Mouse (Mus musculus) midbrain, embryonic 10.5 days (tissue): ENCODE measurements around the gene Snap47. TPM values are rescaled to one million over a fixed set of nuclear protein-coding genes. Genes with fewer than 3 reads are reported as not detected.

Experiments used
- DNase-seq: peaks from one replicate; pipeline ENCODE4 v3.0.0-alpha.2; 2017; ENCODE audit warnings: low spot score
- H3K27ac ChIP-seq: fragments of 300-500 bp; sonication (generic); replicated peaks from 2 replicates; pipeline ENCODE4 v1.5.1; 2016; ENCODE audit warnings: mild to moderate bottlenecking
- H3K27me3 ChIP-seq: fragments of 300-500 bp; sonication (generic); 2 replicates; pipeline ENCODE4 v1.6.1; 2016; ENCODE audit warnings: low read depth, mild to moderate bottlenecking; ENCODE audit not compliant: poor library complexity, severe bottlenecking
- H3K36me3 ChIP-seq: fragments of 300-500 bp; sonication (generic); 2 replicates; pipeline ENCODE4 v1.6.1; 2016; ENCODE audit warnings: mild to moderate bottlenecking, moderate library complexity
- H3K4me1 ChIP-seq: fragments of 300-500 bp; sonication (generic); 2 replicates; pipeline ENCODE4 v1.6.1; 2016
- H3K4me3 ChIP-seq: fragments of 300-500 bp; sonication (generic); 2 replicates; pipeline ENCODE4 v1.5.1; 2016; ENCODE audit warnings: mild to moderate bottlenecking, moderate library complexity
- H3K9me3 ChIP-seq: fragments of 300-500 bp; sonication (generic); replicated peaks from 2 replicates; pipeline ENCODE4 v1.6.1; 2016; ENCODE audit warnings: mild to moderate bottlenecking
- WGBS: fragments of 180-500 bp; shearing (Covaris S2); methylation state at CpG from one replicate; pipeline ENCODE4 v1.1.7; 2016; 5-methylcytosine and 5-hydroxymethylcytosine counted together
- polyA plus RNA-seq: library from polyadenylated mRNA; unstranded; fragments of >200 nt; fragmentation: Nextera tagmentation; extraction: Ambion mirVana; gene quantifications from 2 replicates; pipeline ENCODE4 v1.2.1, GENCODE M21; 2016

The Snap47 gene
- polyA plus RNA-seq: 108 and 127 TPM in 2 replicates

- Histone ChIP-seq H3K4me1 (peaks cover 28% of the 10 kb centered on the region), H3K27ac (peak within 1 kb of the TSS; percentile 92), H3K27me3 (no peaks in the 10 kb centered on the region), H3K9me3 (no peaks in the 10 kb centered on the region), H3K4me3 (peak within 1 kb of the TSS; percentile 66), H3K36me3 (peaks cover 47% of the 10 kb centered on the region)
- no peak for DNase-seq
- 84% methylated on average over 4 of the region's 4 CpGs for WGBS
Measured at GRCm38 (mm10) chr11:59451086-59451485, at the start of gene Snap47. Snap47 (minus strand) TSS chr11:59451186.

GRCm38 (mm10) chr11:59497747-59498146 lies 46.8 kb upstream of the Snap47 start:
- DNase-seq: no peak
- no peak overlapping the region for H3K4me3 ChIP-seq
- H3K27me3 ChIP-seq: no peaks in the 10 kb centered on the region
- no peak overlapping the region for H3K27ac ChIP-seq
- H3K36me3 ChIP-seq: peaks cover 100% of the 10 kb centered on the region
- WGBS: 86% methylated on average over 7 of the region's 7 CpGs
- no peaks in the 10 kb centered on the region; the same call in 1 of the 2 replicates for H3K4me1 ChIP-seq
- H3K9me3 ChIP-seq: no peaks in the 10 kb centered on the region

- no peak for DNase-seq
- Histone ChIP-seq H3K36me3 (peaks cover 100% of the 10 kb centered on the region), H3K27me3 (no peaks in the 10 kb centered on the region), H3K4me1 (no peaks in the 10 kb centered on the region), H3K4me3 (no peak overlapping the region), H3K27ac (no peak overlapping the region), H3K9me3 (no peaks in the 10 kb centered on the region)
- WGBS: 90% methylated on average over 6 of the region's 6 CpGs
Measured at GRCm38 (mm10) chr11:59496672-59497310, 45.8 kb upstream of the Snap47 start.

GRCm38 (mm10) chr11:59486222-59486621 lies 35.2 kb upstream of the Snap47 start:
- WGBS: 92% methylated on average over 8 of the region's 8 CpGs
- H3K9me3 ChIP-seq: no peaks in the 10 kb centered on the region
- H3K4me3 ChIP-seq: no peak overlapping the region
- DNase-seq: no peak
- H3K36me3 ChIP-seq: peaks cover 67% of the 10 kb centered on the region
- no peaks in the 10 kb centered on the region for H3K4me1 ChIP-seq
- no peak overlapping the region for H3K27ac ChIP-seq
- H3K27me3 ChIP-seq: no peaks in the 10 kb centered on the region

GRCm38 (mm10) chr11:59485641-59486040 lies 34.7 kb upstream of the Snap47 start:
- no peak overlapping the region for H3K4me3 ChIP-seq
- 74% methylated on average over 2 of the region's 2 CpGs for WGBS
- H3K4me1 ChIP-seq: no peaks in the 10 kb centered on the region
- H3K27me3 ChIP-seq: no peaks in the 10 kb centered on the region
- H3K9me3 ChIP-seq: no peaks in the 10 kb centered on the region
- no peak for DNase-seq
- H3K36me3 ChIP-seq: peaks cover 62% of the 10 kb centered on the region
- no peak overlapping the region for H3K27ac ChIP-seq

- Histone ChIP-seq H3K27me3 (no peaks in the 10 kb centered on the region), H3K4me3 (no peak overlapping the region), H3K9me3 (no peaks in the 10 kb centered on the region), H3K27ac (no peak overlapping the region), H3K36me3 (peaks cover 37% of the 10 kb centered on the region), H3K4me1 (no peaks in the 10 kb centered on the region)
- 17% methylated on average over 2 of the region's 2 CpGs for WGBS
- peak; percentile 33 for DNase-seq
Measured at GRCm38 (mm10) chr11:59483212-59483611, 32.2 kb upstream of the Snap47 start.

GRCm38 (mm10) chr11:59477240-59477639 lies 26.3 kb upstream of the Snap47 start:
- Histone ChIP-seq H3K36me3 (no peaks in the 10 kb centered on the region), H3K27me3 (no peaks in the 10 kb centered on the region), H3K4me3 (no peak overlapping the region), H3K27ac (no peak overlapping the region), H3K4me1 (no peaks in the 10 kb centered on the region), H3K9me3 (no peaks in the 10 kb centered on the region)
- no peak for DNase-seq
- 77% methylated on average over 6 of the region's 6 CpGs for WGBS

- H3K27me3 ChIP-seq: no peaks in the 10 kb centered on the region
- H3K4me3 ChIP-seq: peak within 1 kb of the TSS; percentile 83
Measured at GRCm38 (mm10) chr11:59472326-59472677, 21.3 kb upstream of the Snap47 start, which contains the start of gene Zfp867. Zfp867 (minus strand) TSS chr11:59472474.

GRCm38 (mm10) chr11:59471413-59472325 lies 20.7 kb upstream of the Snap47 start:
- 9% methylated on average over 37 of the region's 37 CpGs for WGBS
- Histone ChIP-seq H3K27ac (peak overlapping the region; percentile 90), H3K36me3 (peaks cover 7% of the 10 kb centered on the region), H3K4me3 (peak overlapping the region; percentile 83), H3K9me3 (peaks cover 4% of the 10 kb centered on the region; the same call in 1 of the 2 replicates), H3K27me3 (no peaks in the 10 kb centered on the region), H3K4me1 (peaks cover 10% of the 10 kb centered on the region)
- no peak for DNase-seq

More at GRCm38 (mm10) chr11:59472326-59472677, 21.3 kb upstream of the Snap47 start, which contains the start of gene Zfp867:
- Histone ChIP-seq H3K27ac (peak within 1 kb of the TSS; percentile 90), H3K4me1 (peaks cover 10% of the 10 kb centered on the region), H3K36me3 (0 out of 2 replicates have a peak, but pooled peaks cover 1% of the 10 kb centered on the region), H3K9me3 (no peaks in the 10 kb centered on the region)
- WGBS: under 1% methylated on average over 19 of the region's 19 CpGs
- peak; percentile 91 for DNase-seq

GRCm38 (mm10) chr11:59460459-59460858 lies 9.5 kb upstream of the Snap47 start:
- peak; percentile 8 for DNase-seq
- WGBS: 96% methylated on average over 2 of the region's 2 CpGs
- H3K27me3 ChIP-seq: no peaks in the 10 kb centered on the region
- H3K4me1 ChIP-seq: no peaks in the 10 kb centered on the region
- no peak overlapping the region for H3K4me3 ChIP-seq
- peaks cover 35% of the 10 kb centered on the region for H3K9me3 ChIP-seq
- no peak overlapping the region for H3K27ac ChIP-seq
- H3K36me3 ChIP-seq: peaks cover 92% of the 10 kb centered on the region

GRCm38 (mm10) chr11:59458973-59459372 lies 8.0 kb upstream of the Snap47 start:
- DNase-seq: peak; percentile 12
- peaks cover 20% of the 10 kb centered on the region for H3K9me3 ChIP-seq
- 67% methylated on average over 5 of the region's 5 CpGs for WGBS
- H3K4me1 ChIP-seq: no peaks in the 10 kb centered on the region
- no peaks in the 10 kb centered on the region for H3K27me3 ChIP-seq
- no peak overlapping the region for H3K27ac ChIP-seq
- H3K4me3 ChIP-seq: no peak overlapping the region
- peaks cover 92% of the 10 kb centered on the region for H3K36me3 ChIP-seq

- Histone ChIP-seq H3K4me3 (no peak overlapping the region), H3K4me1 (peaks cover under 1% of the 10 kb centered on the region; the same call in 1 of the 2 replicates), H3K9me3 (no peaks in the 10 kb centered on the region), H3K27ac (no peak overlapping the region), H3K27me3 (no peaks in the 10 kb centered on the region), H3K36me3 (peaks cover 90% of the 10 kb centered on the region)
- WGBS: 93% methylated on average over 2 of the region's 2 CpGs
- no peak for DNase-seq
Measured at GRCm38 (mm10) chr11:59456891-59457290, 5.9 kb upstream of the Snap47 start.

- H3K4me1 ChIP-seq: peaks cover 5% of the 10 kb centered on the region
- 92% methylated on average over 2 of the region's 2 CpGs for WGBS
- H3K4me3 ChIP-seq: no peak overlapping the region
- no peaks in the 10 kb centered on the region for H3K9me3 ChIP-seq
- H3K27me3 ChIP-seq: no peaks in the 10 kb centered on the region
- DNase-seq: no peak
- no peak overlapping the region for H3K27ac ChIP-seq
- peaks cover 90% of the 10 kb centered on the region for H3K36me3 ChIP-seq
Measured at GRCm38 (mm10) chr11:59456346-59456745, 5.4 kb upstream of the Snap47 start.
